Mouse (Mus musculus) kidney, postnatal 36 days (tissue): Measurements from ENCODE around the gene Mbd3l1.

Source experiments
- DNase-seq, 2 experiments: peaks; one replicate each; pipeline ENCODE4 v3.0.0; 2021 to 2022; ENCODE audit warnings: mixed read lengths in 2 of 2

The Mbd3l1 gene

GRCm38 (mm10) chr9:18478168-18478567, at the start of gene Mbd3l1, which contains the start of gene Zfp558:
Gene Mbd3l1, plus strand, starts transcription at chr9:18478359.
Gene Zfp558, minus strand, starts transcription at chr9:18478268.
- DNase-seq, result no peak

GRCm38 (mm10) chr9:18430354-18430753, 47.8 kb upstream of the Mbd3l1 start, which contains the start of gene Mbd3l2:
Gene Mbd3l2, plus strand, starts transcription at chr9:18430654.
- DNase-seq, result no peak

GRCm38 (mm10) chr9:18431687-18432086, 46.5 kb upstream of the Mbd3l1 start:
- no peak for DNase-seq

- DNase-seq, result no peak
Observed at GRCm38 (mm10) chr9:18456520-18456919, 21.6 kb upstream of the Mbd3l1 start.

- no peak for DNase-seq
Observed at GRCm38 (mm10) chr9:18467350-18467749, 10.8 kb upstream of the Mbd3l1 start.

- no peak for DNase-seq
Observed at GRCm38 (mm10) chr9:18468005-18468404, 10.2 kb upstream of the Mbd3l1 start.

GRCm38 (mm10) chr9:18473324-18474128, 4.6 kb upstream of the Mbd3l1 start:
- DNase-seq, result peak; percentile 50 to 79

- no peak for DNase-seq
Observed at GRCm38 (mm10) chr9:18508098-18508497, 29.9 kb downstream of the Mbd3l1 start.
